Mouse (Mus musculus) liver, embryonic 16.5 days (tissue): ENCODE measurements around the gene Mgat4c. TPM values are rescaled to one million over a fixed set of nuclear protein-coding genes. Genes with fewer than 3 reads are reported as not detected.
"Not testable (repeated sequence)": the region's sequence is repeated elsewhere in the genome, so short reads cannot be mapped to it uniquely, and the experiment has no call there.

Source experiments
- ATAC-seq: fragments of 200-750 bp; cut with Nextera tagmentation; 2 replicates; pipeline ENCODE4 v1.8.0; 2017; ENCODE audit warnings: low read depth, mild to moderate bottlenecking, moderate number of reproducible peaks, moderate library complexity
- H3K27ac ChIP-seq: fragments of 300-500 bp; sonication (generic); 2 replicates; pipeline ENCODE4 v1.5.1; 2014; ENCODE audit warnings: mild to moderate bottlenecking, low read length
- H3K27me3 ChIP-seq: fragments of 300-500 bp; sonication (generic); 2 replicates; pipeline ENCODE4 v1.6.1; 2014; ENCODE audit warnings: low read depth, low read length, mixed read lengths; ENCODE audit not compliant: control insufficient read depth, insufficient read depth
- H3K36me3 ChIP-seq: fragments of 300-500 bp; sonication (generic); 2 replicates; pipeline ENCODE4 v1.6.1; 2014; ENCODE audit warnings: mild to moderate bottlenecking; ENCODE audit not compliant: control insufficient read depth, insufficient read depth
- H3K4me1 ChIP-seq: fragments of 300-500 bp; sonication (generic); 2 replicates; pipeline ENCODE4 v1.6.1; 2014; ENCODE audit warnings: low read depth, low read length, mixed read lengths; ENCODE audit not compliant: control insufficient read depth
- H3K4me2 ChIP-seq: fragments of 300-500 bp; sonication (generic); 2 replicates; pipeline ENCODE4 v1.6.1; 2014; ENCODE audit warnings: low read depth, low read length, mixed read lengths
- H3K4me3 ChIP-seq: fragments of 300-500 bp; sonication (generic); 2 replicates; pipeline ENCODE4 v1.5.1; 2014; ENCODE audit warnings: low read depth, mild to moderate bottlenecking, low read length
- H3K9ac ChIP-seq: fragments of 300-500 bp; sonication (generic); 2 replicates; pipeline ENCODE4 v1.6.1; 2014; ENCODE audit warnings: low read depth, low read length
- H3K9me3 ChIP-seq: fragments of 300-500 bp; sonication (generic); replicated peaks from 2 replicates; pipeline ENCODE4 v1.6.1; 2016; ENCODE audit warnings: low read length; ENCODE audit not compliant: control insufficient read depth
- WGBS: fragments of 180-500 bp; shearing (Covaris S2); extraction: QIAGEN DNeasy Blood & Tissue Kit; methylation state at CpG from one replicate; pipeline ENCODE4 v1.1.7; 2014; ENCODE audit not compliant: insufficient replicate concordance; 5-methylcytosine and 5-hydroxymethylcytosine counted together
- microRNA-seq: library from miRNA; unstranded; fragments of <30 nt; microRNA quantifications from one replicate; pipeline ENCODE4, GENCODE M21; 2016
- polyA plus RNA-seq: library from polyadenylated mRNA; unstranded; fragments of >200 nt; fragmentation: Nextera tagmentation; extraction: Ambion mirVana; gene quantifications from 2 replicates; pipeline ENCODE4 v1.2.1, GENCODE M21; 2015

Mgat4c gene
- polyA plus RNA-seq, 1 experiment from 2014 or later, result 0.14 TPM

GRCm38 (mm10) chr10:102372111-102372510 lies 690.8 kb downstream of the Mgat4c start:
- Histone ChIP-seq H3K4me3 (no peak overlapping the region), H3K4me1 (no peaks in the 10 kb centered on the region), H3K9ac (no peak overlapping the region), H3K36me3 (no peaks in the 10 kb centered on the region), H3K4me2 (no peak overlapping the region), H3K27me3 (no peaks in the 10 kb centered on the region), H3K9me3 (no peaks in the 10 kb centered on the region), H3K27ac (no peak overlapping the region)
- ATAC-seq, result no peak

GRCm38 (mm10) chr10:102374061-102374460 lies 692.8 kb downstream of the Mgat4c start:
- 64% methylated on average over 4 of the region's 4 CpGs for WGBS
- no peaks in the 10 kb centered on the region for H3K9me3 ChIP-seq

GRCm38 (mm10) chr10:102377377-102377776 lies 696.1 kb downstream of the Mgat4c start:
- no peak overlapping the region for H3K27ac ChIP-seq
- no peak overlapping the region for H3K4me2 ChIP-seq
- no peaks in the 10 kb centered on the region for H3K9me3 ChIP-seq
- no peaks in the 10 kb centered on the region for H3K4me1 ChIP-seq
- no peaks in the 10 kb centered on the region for H3K36me3 ChIP-seq
- ATAC-seq, result no peak
- H3K27me3 ChIP-seq, result no peaks in the 10 kb centered on the region
- 45% methylated on average over 4 of the region's 4 CpGs for WGBS
- H3K4me3 ChIP-seq, result no peak overlapping the region
- H3K9ac ChIP-seq, result no peak overlapping the region

More at GRCm38 (mm10) chr10:102374061-102374460, 692.8 kb downstream of the Mgat4c start:
- H3K4me1 ChIP-seq, result no peaks in the 10 kb centered on the region
- H3K9ac ChIP-seq, result no peak overlapping the region
- H3K27me3 ChIP-seq, result no peaks in the 10 kb centered on the region
- no peaks in the 10 kb centered on the region for H3K36me3 ChIP-seq
- no peak overlapping the region for H3K4me2 ChIP-seq
- no peak for ATAC-seq
- H3K4me3 ChIP-seq, result no peak overlapping the region
- H3K27ac ChIP-seq, result no peak overlapping the region

GRCm38 (mm10) chr10:102389223-102389622 lies 707.9 kb downstream of the Mgat4c start:
- WGBS, result 23% methylated on average over 1 of the region's 1 CpGs
- no peak overlapping the region for H3K27ac ChIP-seq
- H3K27me3 ChIP-seq, result no peaks in the 10 kb centered on the region
- H3K4me2 ChIP-seq, result no peak overlapping the region
- H3K4me1 ChIP-seq, result no peaks in the 10 kb centered on the region
- H3K9ac ChIP-seq, result no peak overlapping the region
- H3K36me3 ChIP-seq, result no peaks in the 10 kb centered on the region
- ATAC-seq, result no peak
- no peak overlapping the region for H3K4me3 ChIP-seq
- H3K9me3 ChIP-seq, result no peaks in the 10 kb centered on the region

- WGBS, result 66% methylated on average over 2 of the region's 2 CpGs
- Histone ChIP-seq H3K9me3 (no peaks in the 10 kb centered on the region), H3K36me3 (no peaks in the 10 kb centered on the region)
Measured at GRCm38 (mm10) chr10:102417654-102418272, 736.5 kb downstream of the Mgat4c start.

GRCm38 (mm10) chr10:102435048-102435447 lies 753.8 kb downstream of the Mgat4c start:
- H3K9me3 ChIP-seq, H3K9ac ChIP-seq, H3K27ac ChIP-seq, H3K36me3 ChIP-seq, H3K4me3 ChIP-seq, H3K4me2 ChIP-seq, H3K27me3 ChIP-seq, ATAC-seq, H3K4me1 ChIP-seq: not testable (repeated sequence)
- 2% methylated on average over 5 of the region's 7 CpGs for WGBS

More at GRCm38 (mm10) chr10:102417654-102418272, 736.5 kb downstream of the Mgat4c start:
- no peak overlapping the region for H3K27ac ChIP-seq
- ATAC-seq, result no peak
- no peaks in the 10 kb centered on the region for H3K27me3 ChIP-seq
- no peak overlapping the region for H3K4me3 ChIP-seq
- no peak overlapping the region for H3K9ac ChIP-seq
- H3K4me1 ChIP-seq, result no peaks in the 10 kb centered on the region
- H3K4me2 ChIP-seq, result no peak overlapping the region

GRCm38 (mm10) chr10:102435467-102435866 lies 754.2 kb downstream of the Mgat4c start:
- H3K36me3 ChIP-seq, H3K27me3 ChIP-seq, H3K27ac ChIP-seq, H3K4me3 ChIP-seq, ATAC-seq, H3K4me2 ChIP-seq, H3K4me1 ChIP-seq, H3K9me3 ChIP-seq, H3K9ac ChIP-seq: not testable (repeated sequence)
- 38% methylated on average over 6 of the region's 6 CpGs for WGBS

Small RNAs within 50 kb of the gene (microRNA-seq; reads per million reads assigned to microRNA genes)
- gene Mir3059, result not detected
